Mouse (Mus musculus): ENCODE data around the gene Edem3.

- TF ChIP-seq CTCF (IDR thresholded peaks at IDR 0.05) (no peak), EP300 (IDR thresholded peaks at IDR 0.05) (no peak)
These were observed 44.6 kb upstream of the Edem3 start for GRCm38 (mm10) chr1:151710424-151711055.
